Mouse (Mus musculus) neural tube, embryonic 12.5 days (tissue): Measurements from ENCODE around the gene Prr12. TPM values are rescaled to one million over a fixed set of nuclear protein-coding genes. Genes with fewer than 3 reads are reported as not detected.
"Not testable (repeated sequence)": the region's sequence is repeated elsewhere in the genome, so short reads cannot be mapped to it uniquely, and the experiment has no call there.

Experiments
- ATAC-seq: fragments of 200-750 bp; cut with Nextera tagmentation; 2 replicates; pipeline ENCODE4 v1.8.0; 2017; ENCODE audit warnings: low read depth, mild to moderate bottlenecking, moderate TSS enrichment, moderate library complexity; ENCODE audit not compliant: low FRiP score
- H3K27ac ChIP-seq: fragments of 300-500 bp; sonication (generic); 2 replicates; pipeline ENCODE4 v1.5.1; 2016
- H3K27me3 ChIP-seq: fragments of 300-500 bp; sonication (generic); replicated peaks from 2 replicates; pipeline ENCODE4 v1.6.1; 2016; ENCODE audit warnings: mild to moderate bottlenecking
- H3K36me3 ChIP-seq: fragments of 300-500 bp; sonication (generic); 2 replicates; pipeline ENCODE4 v1.6.1; 2016; ENCODE audit warnings: mild to moderate bottlenecking
- H3K4me1 ChIP-seq: fragments of 300-500 bp; sonication (generic); 2 replicates; pipeline ENCODE4 v1.6.1; 2016
- H3K4me2 ChIP-seq: fragments of 300-500 bp; sonication (generic); replicated peaks from 2 replicates; pipeline ENCODE4 v1.6.1; 2016; ENCODE audit warnings: mild to moderate bottlenecking
- H3K4me3 ChIP-seq: fragments of 300-500 bp; sonication (generic); 2 replicates; pipeline ENCODE4 v1.5.1; 2016
- H3K9ac ChIP-seq: fragments of 300-500 bp; sonication (generic); 2 replicates; pipeline ENCODE4 v1.6.1; 2016; ENCODE audit warnings: mild to moderate bottlenecking
- H3K9me3 ChIP-seq: fragments of 300-500 bp; sonication (generic); 2 replicates; pipeline ENCODE4 v1.6.1; 2016; ENCODE audit warnings: mild to moderate bottlenecking
- WGBS: fragments of 180-500 bp; shearing (Covaris S2); methylation state at CpG from one replicate; pipeline ENCODE4 v1.1.7; 2016; 5-methylcytosine and 5-hydroxymethylcytosine counted together
- polyA plus RNA-seq: library from polyadenylated mRNA; unstranded; fragments of >200 nt; fragmentation: Nextera tagmentation; extraction: Ambion mirVana; gene quantifications from 2 replicates; pipeline ENCODE4 v1.2.1, GENCODE M21; 2016

The Prr12 gene
- polyA plus RNA-seq, 1 experiment from 2014 or later, result 11.8 TPM

- Histone ChIP-seq H3K4me2 (no peak overlapping the region), H3K27me3 (no peaks in the 10 kb centered on the region), H3K9ac (no peak overlapping the region), H3K36me3 (peaks cover 67% of the 10 kb centered on the region), H3K4me1 (peaks cover 6% of the 10 kb centered on the region; the same call in 1 of the 2 replicates), H3K27ac (no peak overlapping the region), H3K9me3 (no peaks in the 10 kb centered on the region), H3K4me3 (no peak overlapping the region)
- no peak for ATAC-seq
- 92% methylated on average over 11 of the region's 11 CpGs for WGBS
Observed at GRCm38 (mm10) chr7:45028351-45028750, 24.3 kb downstream of the Prr12 start.

GRCm38 (mm10) chr7:45027761-45028160, 24.9 kb downstream of the Prr12 start:
- H3K9ac ChIP-seq, result no peak overlapping the region
- no peak overlapping the region for H3K27ac ChIP-seq
- peaks cover 62% of the 10 kb centered on the region for H3K36me3 ChIP-seq
- H3K4me2 ChIP-seq, result no peak overlapping the region
- H3K27me3 ChIP-seq, result no peaks in the 10 kb centered on the region
- H3K4me1 ChIP-seq, result peaks cover 6% of the 10 kb centered on the region; the same call in 1 of the 2 replicates
- H3K4me3 ChIP-seq, result no peak overlapping the region
- H3K9me3 ChIP-seq, result no peaks in the 10 kb centered on the region
- 91% methylated on average over 9 of the region's 9 CpGs for WGBS
- ATAC-seq, result no peak

GRCm38 (mm10) chr7:45026256-45026655, 26.4 kb downstream of the Prr12 start:
- Histone ChIP-seq H3K27ac (no peak overlapping the region; the same call in 1 of the 2 replicates), H3K36me3 (peaks cover 47% of the 10 kb centered on the region)

GRCm38 (mm10) chr7:45025601-45026220, 27.0 kb downstream of the Prr12 start:
- Histone ChIP-seq H3K36me3 (peaks cover 42% of the 10 kb centered on the region), H3K9me3 (no peaks in the 10 kb centered on the region), H3K27me3 (no peaks in the 10 kb centered on the region), H3K4me1 (peaks cover 6% of the 10 kb centered on the region), H3K4me3 (no peak overlapping the region), H3K27ac (no peak overlapping the region), H3K9ac (no peak overlapping the region), H3K4me2 (no peak overlapping the region)
- ATAC-seq, result no peak
- WGBS, result 81% methylated on average over 8 of the region's 8 CpGs

More at GRCm38 (mm10) chr7:45026256-45026655, 26.4 kb downstream of the Prr12 start:
- peaks cover 6% of the 10 kb centered on the region; the same call in 1 of the 2 replicates for H3K4me1 ChIP-seq
- 50% methylated on average over 2 of the region's 2 CpGs for WGBS
- H3K27me3 ChIP-seq, result no peaks in the 10 kb centered on the region
- no peak for ATAC-seq
- no peak overlapping the region for H3K4me3 ChIP-seq
- no peak overlapping the region for H3K4me2 ChIP-seq
- no peaks in the 10 kb centered on the region for H3K9me3 ChIP-seq
- H3K9ac ChIP-seq, result no peak overlapping the region

- no peak overlapping the region for H3K27ac ChIP-seq
- WGBS, result 87% methylated on average over 15 of the region's 15 CpGs
- ATAC-seq, result no peak
Observed at GRCm38 (mm10) chr7:45024281-45025248, 28.1 kb downstream of the Prr12 start.

GRCm38 (mm10) chr7:45023711-45024110, 29.0 kb downstream of the Prr12 start:
- not testable (repeated sequence) for H3K4me2 ChIP-seq, H3K4me1 ChIP-seq, H3K4me3 ChIP-seq, H3K27ac ChIP-seq, ATAC-seq, H3K9me3 ChIP-seq, H3K9ac ChIP-seq, H3K27me3 ChIP-seq
- peaks cover 22% of the 10 kb centered on the region for H3K36me3 ChIP-seq
- WGBS, result 84% methylated on average over 5 of the region's 5 CpGs

More at GRCm38 (mm10) chr7:45024281-45025248, 28.1 kb downstream of the Prr12 start:
- peaks cover 6% of the 10 kb centered on the region for H3K4me1 ChIP-seq
- H3K9ac ChIP-seq, result no peak overlapping the region
- H3K9me3 ChIP-seq, result no peaks in the 10 kb centered on the region
- H3K4me2 ChIP-seq, result no peak overlapping the region
- no peak overlapping the region for H3K4me3 ChIP-seq
- H3K36me3 ChIP-seq, result peaks cover 31% of the 10 kb centered on the region
- H3K27me3 ChIP-seq, result no peaks in the 10 kb centered on the region

- Histone ChIP-seq H3K4me3 (no peak overlapping the region), H3K9me3 (no peaks in the 10 kb centered on the region), H3K36me3 (no peaks in the 10 kb centered on the region), H3K27ac (no peak overlapping the region), H3K27me3 (no peaks in the 10 kb centered on the region), H3K4me2 (no peak overlapping the region), H3K9ac (no peak overlapping the region), H3K4me1 (peaks cover 18% of the 10 kb centered on the region)
- 73% methylated on average over 9 of the region's 9 CpGs for WGBS
- ATAC-seq, result no peak
Observed at GRCm38 (mm10) chr7:45020225-45020624, 32.5 kb downstream of the Prr12 start.

GRCm38 (mm10) chr7:45019031-45019571, 33.6 kb downstream of the Prr12 start:
- Histone ChIP-seq H3K36me3 (no peaks in the 10 kb centered on the region), H3K27me3 (no peaks in the 10 kb centered on the region), H3K9me3 (no peaks in the 10 kb centered on the region), H3K27ac (no peak overlapping the region), H3K4me3 (no peak overlapping the region), H3K9ac (no peak overlapping the region), H3K4me2 (peak overlapping the region; percentile 90), H3K4me1 (peaks cover 26% of the 10 kb centered on the region)
- ATAC-seq, result no peak
- WGBS, result 44% methylated on average over 8 of the region's 8 CpGs

GRCm38 (mm10) chr7:45017242-45018061, 35.2 kb downstream of the Prr12 start, which contains the start of gene Rras:
TSS of gene Rras (plus strand) at chr7:45017961.
- peak within 1 kb of the TSS; percentile 95 for H3K4me3 ChIP-seq
- under 1% methylated on average over 36 of the region's 36 CpGs for WGBS

GRCm38 (mm10) chr7:45016761-45017160, 35.9 kb downstream of the Prr12 start:
- no peak for ATAC-seq
- Histone ChIP-seq H3K36me3 (peaks cover 19% of the 10 kb centered on the region), H3K4me1 (peaks cover 26% of the 10 kb centered on the region), H3K9me3 (no peaks in the 10 kb centered on the region), H3K27me3 (no peaks in the 10 kb centered on the region), H3K27ac (peak overlapping the region; percentile 70), H3K9ac (peak overlapping the region; percentile 53), H3K4me2 (peak overlapping the region; percentile 90), H3K4me3 (peak overlapping the region; percentile 95)
- 5% methylated on average over 4 of the region's 4 CpGs for WGBS

More at GRCm38 (mm10) chr7:45017242-45018061, 35.2 kb downstream of the Prr12 start, which contains the start of gene Rras:
- Histone ChIP-seq H3K9ac (peak within 1 kb of the TSS; percentile 64), H3K36me3 (peaks cover 12% of the 10 kb centered on the region), H3K27ac (peak within 1 kb of the TSS; percentile 70), H3K4me1 (peaks cover 26% of the 10 kb centered on the region), H3K4me2 (peak within 1 kb of the TSS; percentile 90), H3K9me3 (no peaks in the 10 kb centered on the region), H3K27me3 (no peaks in the 10 kb centered on the region)
- peak; percentile 77 for ATAC-seq

GRCm38 (mm10) chr7:45015957-45016612, 36.6 kb downstream of the Prr12 start, which contains the start of gene Scaf1:
TSS of gene Scaf1 (minus strand) at chr7:45016363.
- no peaks in the 10 kb centered on the region for H3K9me3 ChIP-seq
- H3K36me3 ChIP-seq, result peaks cover 25% of the 10 kb centered on the region
- ATAC-seq, result peak; percentile 93
- H3K4me3 ChIP-seq, result peak within 1 kb of the TSS; percentile 95
- under 1% methylated on average over 69 of the region's 69 CpGs for WGBS
- H3K27ac ChIP-seq, result peak within 1 kb of the TSS; percentile 70
- peak within 1 kb of the TSS; percentile 90 for H3K4me2 ChIP-seq
- H3K27me3 ChIP-seq, result no peaks in the 10 kb centered on the region
- H3K9ac ChIP-seq, result peak within 1 kb of the TSS; percentile 91
- H3K4me1 ChIP-seq, result peaks cover 26% of the 10 kb centered on the region
